Mouse (Mus musculus): ENCODE data around the gene Rasl12. TPM values are rescaled to one million over a fixed set of nuclear protein-coding genes. Genes with fewer than 3 reads are reported as not detected.

Rasl12 gene
- polyA plus RNA-seq, 1 experiment from 2014 or later, result 0.23 TPM

- Histone ChIP-seq H3K27me3 (no peaks in the 10 kb centered on the region), H3K4me3 (replicated peaks) (no peak overlapping the region), H3K4me1 (replicated peaks) (no peaks in the 10 kb centered on the region), H3K4me2 (no peak overlapping the region), H3K36me3 (replicated peaks) (no peaks in the 10 kb centered on the region), H3K27ac (replicated peaks) (no peak overlapping the region), H3K9ac (no peak overlapping the region), H3K9me3 (replicated peaks) (no peaks in the 10 kb centered on the region)
- 72% methylated on average over 9 of the region's 9 CpGs for WGBS (ENCODE audit: insufficient replicate concordance)
- ATAC-seq (ENCODE audit: insufficient read depth), result no peak
Observed at GRCm38 (mm10) chr9:65375163-65375934, 23.0 kb upstream of the Rasl12 start.

GRCm38 (mm10) chr9:65381017-65381590 lies 17.2 kb upstream of the Rasl12 start:
- Histone ChIP-seq H3K9ac (no peak overlapping the region), H3K36me3 (replicated peaks) (no peaks in the 10 kb centered on the region), H3K4me2 (no peak overlapping the region), H3K27ac (replicated peaks) (no peak overlapping the region), H3K27me3 (0 out of 2 replicates have a peak, but pooled peaks cover under 1% of the 10 kb centered on the region), H3K9me3 (replicated peaks) (no peaks in the 10 kb centered on the region), H3K4me3 (replicated peaks) (no peak overlapping the region), H3K4me1 (replicated peaks) (no peaks in the 10 kb centered on the region)
- ATAC-seq (ENCODE audit: insufficient read depth), result no peak
- WGBS (ENCODE audit: insufficient replicate concordance), result 58% methylated on average over 4 of the region's 4 CpGs

GRCm38 (mm10) chr9:65382031-65382750 lies 16.1 kb upstream of the Rasl12 start:
- Histone ChIP-seq H3K4me3 (replicated peaks) (no peak overlapping the region), H3K27me3 (peaks cover 8% of the 10 kb centered on the region; the same call in 1 of the 2 replicates), H3K4me2 (no peak overlapping the region), H3K9me3 (replicated peaks) (no peaks in the 10 kb centered on the region), H3K4me1 (replicated peaks) (no peaks in the 10 kb centered on the region), H3K36me3 (replicated peaks) (no peaks in the 10 kb centered on the region), H3K9ac (no peak overlapping the region), H3K27ac (replicated peaks) (no peak overlapping the region)
- ATAC-seq (ENCODE audit: insufficient read depth), result no peak
- 48% methylated on average over 6 of the region's 6 CpGs for WGBS (ENCODE audit: insufficient replicate concordance)

- Histone ChIP-seq H3K4me1 (replicated peaks) (no peaks in the 10 kb centered on the region), H3K27ac (replicated peaks) (no peak overlapping the region), H3K9ac (no peak overlapping the region), H3K36me3 (replicated peaks) (no peaks in the 10 kb centered on the region), H3K9me3 (replicated peaks) (no peaks in the 10 kb centered on the region), H3K4me3 (replicated peaks) (no peak overlapping the region), H3K4me2 (no peak overlapping the region), H3K27me3 (peaks cover 13% of the 10 kb centered on the region; the same call in 1 of the 2 replicates)
- 52% methylated on average over 3 of the region's 3 CpGs for WGBS (ENCODE audit: insufficient replicate concordance)
- no peak for ATAC-seq (ENCODE audit: insufficient read depth)
Observed at GRCm38 (mm10) chr9:65382751-65383097, 15.6 kb upstream of the Rasl12 start.

- Histone ChIP-seq H3K27me3 (peaks cover 19% of the 10 kb centered on the region), H3K9me3 (replicated peaks) (no peaks in the 10 kb centered on the region), H3K4me2 (no peak overlapping the region), H3K4me1 (replicated peaks) (no peaks in the 10 kb centered on the region), H3K9ac (no peak overlapping the region), H3K4me3 (replicated peaks) (no peak overlapping the region), H3K27ac (replicated peaks) (no peak overlapping the region), H3K36me3 (replicated peaks) (no peaks in the 10 kb centered on the region)
- no peak for ATAC-seq (ENCODE audit: insufficient read depth)
- WGBS (ENCODE audit: insufficient replicate concordance), result 47% methylated on average over 3 of the region's 3 CpGs
Observed at GRCm38 (mm10) chr9:65384276-65384675, 14.0 kb upstream of the Rasl12 start.

DNA sequence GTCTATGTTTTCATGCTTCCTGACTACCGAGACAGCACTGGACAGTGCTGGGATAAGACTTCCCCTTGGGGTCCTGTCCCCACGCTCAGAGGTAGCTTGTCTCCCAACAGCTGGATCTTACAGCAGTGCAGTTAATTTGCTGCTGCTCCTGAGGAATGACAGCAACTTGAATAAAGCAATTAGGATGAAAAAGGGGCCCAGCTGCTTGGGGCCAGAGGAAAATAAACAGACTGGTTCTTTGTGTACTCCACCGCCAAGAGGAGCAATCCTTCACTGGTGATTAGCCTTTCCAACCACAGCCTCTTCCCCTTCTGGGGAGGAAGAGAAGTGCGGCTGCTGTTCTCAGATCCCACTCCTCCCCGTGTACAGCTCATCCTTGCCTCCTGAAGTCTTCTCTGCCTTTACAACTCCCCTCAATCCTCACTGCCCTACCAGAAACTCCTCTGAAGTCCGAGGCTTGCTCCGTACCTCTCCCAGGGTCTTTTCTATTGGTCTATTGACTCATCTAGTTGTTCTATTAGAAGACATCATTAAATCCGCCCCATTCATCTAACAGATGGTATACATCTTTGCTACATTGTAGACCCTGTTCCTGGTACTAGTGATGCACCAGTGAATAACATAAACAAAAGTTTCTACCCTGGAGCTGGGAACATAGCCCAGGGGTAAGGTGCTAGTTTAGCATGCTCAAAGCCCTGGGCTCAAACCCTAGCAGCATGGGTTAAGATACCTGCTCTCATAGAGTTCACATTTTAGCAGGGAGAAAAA lies 11.7 kb upstream of the Rasl12 start:
- no peak for ATAC-seq (ENCODE audit: insufficient read depth)
- Histone ChIP-seq H3K4me3 (replicated peaks) (no peak overlapping the region), H3K9ac (no peak overlapping the region), H3K36me3 (replicated peaks) (no peaks in the 10 kb centered on the region), H3K27ac (replicated peaks) (no peak overlapping the region), H3K4me2 (no peak overlapping the region), H3K27me3 (peaks cover 42% of the 10 kb centered on the region), H3K4me1 (replicated peaks) (peaks cover 4% of the 10 kb centered on the region; the same call in 1 of the 2 replicates), H3K9me3 (replicated peaks) (no peaks in the 10 kb centered on the region)
- 23% methylated on average over 8 of the region's 8 CpGs for WGBS (ENCODE audit: insufficient replicate concordance)

GRCm38 (mm10) chr9:65390752-65391612 lies 7.3 kb upstream of the Rasl12 start:
- Histone ChIP-seq H3K36me3 (replicated peaks) (no peaks in the 10 kb centered on the region), H3K4me2 (peak overlapping the region; percentile 60), H3K4me1 (replicated peaks) (peaks cover 8% of the 10 kb centered on the region; the same call in 1 of the 2 replicates), H3K27ac (replicated peaks) (no peak overlapping the region), H3K4me3 (replicated peaks) (peak overlapping the region; percentile 38), H3K9me3 (replicated peaks) (no peaks in the 10 kb centered on the region), H3K9ac (no peak overlapping the region), H3K27me3 (peaks cover 68% of the 10 kb centered on the region)
- peak; percentile 40; the same call in 1 of the 2 replicates for ATAC-seq (ENCODE audit: insufficient read depth)
- WGBS (ENCODE audit: insufficient replicate concordance), result 13% methylated on average over 96 of the region's 96 CpGs

GRCm38 (mm10) chr9:65391613-65391964 lies 6.7 kb upstream of the Rasl12 start, which contains the start of gene Kbtbd13:
Kbtbd13 (minus strand) TSS chr9:65391652.
- no peak within 1 kb of the TSS for H3K27ac ChIP-seq (replicated peaks)
- peaks cover 8% of the 10 kb centered on the region; the same call in 1 of the 2 replicates for H3K4me1 ChIP-seq (replicated peaks)
- peaks cover 62% of the 10 kb centered on the region for H3K27me3 ChIP-seq
- no peaks in the 10 kb centered on the region for H3K9me3 ChIP-seq (replicated peaks)
- no peaks in the 10 kb centered on the region for H3K36me3 ChIP-seq (replicated peaks)
- peak within 1 kb of the TSS; percentile 60 for H3K4me2 ChIP-seq
- WGBS (ENCODE audit: insufficient replicate concordance), result 21% methylated on average over 8 of the region's 8 CpGs
- H3K4me3 ChIP-seq (replicated peaks), result peak within 1 kb of the TSS; percentile 38
- H3K9ac ChIP-seq, result no peak within 1 kb of the TSS
- ATAC-seq (ENCODE audit: insufficient read depth), result no peak

- Histone ChIP-seq H3K4me1 (replicated peaks) (peaks cover 8% of the 10 kb centered on the region; the same call in 1 of the 2 replicates), H3K4me3 (replicated peaks) (no peak overlapping the region), H3K27me3 (peaks cover 59% of the 10 kb centered on the region), H3K27ac (replicated peaks) (no peak overlapping the region), H3K9me3 (replicated peaks) (no peaks in the 10 kb centered on the region), H3K4me2 (no peak overlapping the region), H3K9ac (no peak overlapping the region), H3K36me3 (replicated peaks) (no peaks in the 10 kb centered on the region)
- peak; percentile 51 for ATAC-seq (ENCODE audit: insufficient read depth)
- 23% methylated on average over 6 of the region's 6 CpGs for WGBS (ENCODE audit: insufficient replicate concordance)
Observed at GRCm38 (mm10) chr9:65392638-65393364, 5.5 kb upstream of the Rasl12 start.

DNA sequence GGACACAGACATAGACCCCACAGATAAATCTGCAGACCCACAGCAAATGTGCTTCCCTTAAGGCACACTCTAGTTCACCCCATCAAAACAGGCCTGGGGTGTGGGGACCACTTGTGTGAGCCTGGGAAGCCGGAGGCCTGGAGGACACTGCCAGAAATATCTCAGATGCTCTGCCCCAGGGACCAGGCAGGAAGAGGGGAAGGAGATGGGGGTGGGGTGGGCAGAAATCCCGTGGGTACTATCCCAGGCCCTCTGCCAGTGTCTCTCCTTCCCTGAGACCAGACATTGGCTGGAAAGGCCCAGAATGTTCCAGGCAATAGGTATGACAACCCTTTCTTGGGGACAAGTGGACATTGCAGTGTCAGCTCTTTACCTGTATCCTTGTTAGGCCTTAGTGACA lies 4.7 kb upstream of the Rasl12 start:
- Histone ChIP-seq H3K27ac (replicated peaks) (no peak overlapping the region), H3K9me3 (replicated peaks) (no peaks in the 10 kb centered on the region), H3K4me3 (replicated peaks) (no peak overlapping the region), H3K27me3 (peaks cover 67% of the 10 kb centered on the region), H3K4me2 (no peak overlapping the region), H3K4me1 (replicated peaks) (peaks cover 14% of the 10 kb centered on the region), H3K9ac (no peak overlapping the region), H3K36me3 (replicated peaks) (no peaks in the 10 kb centered on the region)
- WGBS (ENCODE audit: insufficient replicate concordance), result 39% methylated on average over 2 of the region's 2 CpGs
- no peak for ATAC-seq (ENCODE audit: insufficient read depth)

Data from liver, embryonic 15.5 days (tissue).